Mouse (Mus musculus) stomach, postnatal 0 days (tissue): ENCODE data around the gene Pradc1.

Experiments
- CTCF ChIP-seq: IDR thresholded peaks from 2 replicates; pipeline ENCODE4 v1.5.1; 2016; ENCODE audit warnings: antibody characterized with exemption, low read depth, mild to moderate bottlenecking, moderate library complexity
- EP300 ChIP-seq: optimal IDR thresholded peaks from 2 replicates; pipeline ENCODE3; 2016; ENCODE audit warnings: antibody characterized with exemption

- TF ChIP-seq CTCF (no peak), EP300 (no peak)
Observed at GRCm38 (mm10) chr6:85399715-85400114, 52.1 kb downstream of the Pradc1 start.
